Mouse (Mus musculus) midbrain, embryonic 16.5 days (tissue): ENCODE measurements around the gene Lyzl4. TPM values are rescaled to one million over a fixed set of nuclear protein-coding genes. Genes with fewer than 3 reads are reported as not detected.

Experiments used
- ATAC-seq: fragments of 200-750 bp; cut with Nextera tagmentation; 2 replicates; pipeline ENCODE4 v1.8.0; 2017; ENCODE audit warnings: moderate TSS enrichment
- H3K27ac ChIP-seq: fragments of 300-500 bp; sonication (generic); 2 replicates; pipeline ENCODE4 v1.5.1; 2014; ENCODE audit warnings: mild to moderate bottlenecking, low read length, mixed read lengths
- H3K27me3 ChIP-seq: fragments of 300-500 bp; sonication (generic); 2 replicates; pipeline ENCODE4 v1.6.1; 2014; ENCODE audit warnings: low read depth, low read length, mixed read lengths; ENCODE audit not compliant: control insufficient read depth, insufficient read depth
- H3K36me3 ChIP-seq: fragments of 300-500 bp; sonication (generic); 2 replicates; pipeline ENCODE4 v1.6.1; 2014; ENCODE audit warnings: mild to moderate bottlenecking, low read length, moderate library complexity, mixed read lengths; ENCODE audit not compliant: control insufficient read depth, insufficient read depth
- H3K4me1 ChIP-seq: fragments of 300-500 bp; sonication (generic); 2 replicates; pipeline ENCODE4 v1.6.1; 2014; ENCODE audit warnings: mild to moderate bottlenecking, low read length, mixed read lengths; ENCODE audit not compliant: control insufficient read depth, insufficient read depth
- H3K4me2 ChIP-seq: fragments of 300-500 bp; sonication (generic); 2 replicates; pipeline ENCODE4 v1.6.1; 2014; ENCODE audit warnings: mild to moderate bottlenecking, low read length, mixed read lengths
- H3K4me3 ChIP-seq: fragments of 300-500 bp; sonication (generic); 2 replicates; pipeline ENCODE4 v1.5.1; 2014; ENCODE audit warnings: low read depth, mild to moderate bottlenecking, low read length, moderate library complexity, mixed read lengths
- H3K9ac ChIP-seq: fragments of 300-500 bp; sonication (generic); 2 replicates; pipeline ENCODE4 v1.6.1; 2014; ENCODE audit warnings: low read depth, low read length, mixed read lengths
- H3K9me3 ChIP-seq: fragments of 300-500 bp; sonication (generic); replicated peaks from 2 replicates; pipeline ENCODE4 v1.6.1; 2014; ENCODE audit warnings: mild to moderate bottlenecking, low read length, mixed read lengths; ENCODE audit not compliant: control insufficient read depth, poor library complexity, severe bottlenecking
- WGBS: fragments of 180-500 bp; shearing (Covaris S2); extraction: QIAGEN DNeasy Blood & Tissue Kit; methylation state at CpG from one replicate; pipeline ENCODE4 v1.1.7; 2014; 5-methylcytosine and 5-hydroxymethylcytosine counted together
- polyA plus RNA-seq: library from polyadenylated mRNA; unstranded; fragments of >200 nt; fragmentation: Nextera tagmentation; extraction: Ambion mirVana; gene quantifications from 2 replicates; pipeline ENCODE4 v1.2.1, GENCODE M21; 2015

Gene Lyzl4
- polyA plus RNA-seq, 1 experiment from 2014 or later = not detected

GRCm38 (mm10) chr9:121549010-121549409 lies 92.9 kb downstream of the Lyzl4 start:
- Histone ChIP-seq H3K4me2 (no peak overlapping the region), H3K9me3 (no peaks in the 10 kb centered on the region), H3K9ac (no peak overlapping the region), H3K27me3 (no peaks in the 10 kb centered on the region), H3K27ac (no peak overlapping the region), H3K36me3 (no peaks in the 10 kb centered on the region), H3K4me3 (no peak overlapping the region), H3K4me1 (no peaks in the 10 kb centered on the region)
- ATAC-seq = no peak
- 68% methylated on average over 5 of the region's 5 CpGs for WGBS

GRCm38 (mm10) chr9:121547431-121547830 lies 94.5 kb downstream of the Lyzl4 start:
- H3K4me2 ChIP-seq = no peak overlapping the region
- H3K27me3 ChIP-seq = no peaks in the 10 kb centered on the region
- H3K27ac ChIP-seq = no peak overlapping the region
- no peaks in the 10 kb centered on the region for H3K4me1 ChIP-seq
- no peaks in the 10 kb centered on the region for H3K36me3 ChIP-seq
- no peak for ATAC-seq
- H3K9ac ChIP-seq = no peak overlapping the region
- WGBS = 62% methylated on average over 4 of the region's 4 CpGs
- no peak overlapping the region for H3K4me3 ChIP-seq
- H3K9me3 ChIP-seq = no peaks in the 10 kb centered on the region

- Histone ChIP-seq H3K9ac (no peak overlapping the region), H3K4me3 (no peak overlapping the region), H3K4me2 (no peak overlapping the region), H3K27ac (no peak overlapping the region), H3K4me1 (no peaks in the 10 kb centered on the region), H3K27me3 (no peaks in the 10 kb centered on the region), H3K9me3 (peaks cover 2% of the 10 kb centered on the region; the same call in 1 of the 2 replicates), H3K36me3 (no peaks in the 10 kb centered on the region)
- no peak for ATAC-seq
Measured at GRCm38 (mm10) chr9:121541530-121541929, 100.4 kb downstream of the Lyzl4 start.

GRCm38 (mm10) chr9:121532626-121533025 lies 109.3 kb downstream of the Lyzl4 start:
- Histone ChIP-seq H3K27ac (no peak overlapping the region), H3K4me2 (no peak overlapping the region), H3K4me3 (no peak overlapping the region), H3K4me1 (no peaks in the 10 kb centered on the region), H3K9ac (no peak overlapping the region), H3K27me3 (no peaks in the 10 kb centered on the region), H3K9me3 (peaks cover 7% of the 10 kb centered on the region; the same call in 1 of the 2 replicates), H3K36me3 (no peaks in the 10 kb centered on the region)
- no peak for ATAC-seq
- WGBS = 52% methylated on average over 9 of the region's 9 CpGs

- 64% methylated on average over 8 of the region's 8 CpGs for WGBS
- no peak for ATAC-seq
- Histone ChIP-seq H3K4me1 (no peaks in the 10 kb centered on the region), H3K9me3 (no peaks in the 10 kb centered on the region), H3K36me3 (no peaks in the 10 kb centered on the region), H3K4me2 (no peak overlapping the region), H3K27ac (no peak overlapping the region), H3K9ac (no peak overlapping the region), H3K27me3 (no peaks in the 10 kb centered on the region), H3K4me3 (no peak overlapping the region)
Measured at GRCm38 (mm10) chr9:121528605-121529357, 113.1 kb downstream of the Lyzl4 start.

Other genes starting within 250 kb of the Lyzl4 start
- gene Cck, start 146.4 kb downstream of the Lyzl4 start, polyA plus RNA-seq = 26.5 and 41.5 TPM in 2 replicates
- gene Vipr1, start 620 bp upstream of the Lyzl4 start, polyA plus RNA-seq = 0.15 and 0.53 TPM in 2 replicates
- 32.0 and 34.5 TPM in 2 replicates for gene Sec22c, start 63.4 kb upstream of the Lyzl4 start, polyA plus RNA-seq
- 143 and 157 TPM in 2 replicates for gene Ss18l2, start 68.2 kb upstream of the Lyzl4 start, polyA plus RNA-seq
- gene Nktr, start 77.1 kb upstream of the Lyzl4 start, polyA plus RNA-seq = 45.3 and 63.1 TPM in 2 replicates
- 21.1 and 23.6 TPM in 2 replicates for gene Zfp651, start 117.2 kb upstream of the Lyzl4 start, polyA plus RNA-seq
- gene Klhl40, start 135.5 kb upstream of the Lyzl4 start, polyA plus RNA-seq = 1.5 and 1.6 TPM in 2 replicates
- gene Hhatl, start 150.4 kb upstream of the Lyzl4 start, polyA plus RNA-seq = 0.16 TPM in 1 of 2 replicates, not detected in the other
- gene Ccdc13, start 197.4 kb upstream of the Lyzl4 start, polyA plus RNA-seq = 5.1 and 6.8 TPM in 2 replicates
- 143 and 154 TPM in 2 replicates for gene Higd1a, start 216.3 kb upstream of the Lyzl4 start, polyA plus RNA-seq